Mouse (Mus musculus) thymus, adult 2 months (tissue): ENCODE measurements around the gene Nomo1.

Experiments
- CTCF ChIP-seq: fragments of 200-500 bp; IDR thresholded peaks from 2 replicates; pipeline ENCODE4 v1.5.1; 2012; ENCODE audit warnings: mild to moderate bottlenecking, control low read depth, low read length, moderate library complexity, borderline replicate concordance; ENCODE audit not compliant: control insufficient read depth, poor library complexity, insufficient read depth; ENCODE audit errors: extremely low read depth
- POLR2A ChIP-seq: fragments of 200-500 bp; IDR thresholded peaks from 2 replicates; pipeline ENCODE4 v1.6.1; 2012; ENCODE audit warnings: mild to moderate bottlenecking, low read length, control low read depth, moderate library complexity; ENCODE audit not compliant: control insufficient read depth, poor library complexity, insufficient read depth; ENCODE audit errors: extremely low read depth

- TF ChIP-seq CTCF (no peak), POLR2A (no peak)
Measured at GRCm38 (mm10) chr7:46097319-46097783, 63.9 kb downstream of the Nomo1 start.
